Mouse (Mus musculus) macrophage (primary cell): ENCODE measurements around the gene Trit1. TPM values are rescaled to one million over a fixed set of nuclear protein-coding genes. Genes with fewer than 3 reads are reported as not detected.
"Not testable (repeated sequence)": the region's sequence is repeated elsewhere in the genome, so short reads cannot be mapped to it uniquely, and the experiment has no call there.

ENCODE experiments used
- H3K27ac ChIP-seq: fragments of 350-480 bp; formaldehyde crosslinking; 2 replicates; pipeline ENCODE4 v1.9.0; 2021
- H3K36me3 ChIP-seq: fragments of 350-480 bp; formaldehyde crosslinking; 2 replicates; pipeline ENCODE4 v1.9.0; 2021; ENCODE audit errors: inconsistent target
- H3K4me3 ChIP-seq: fragments of 350-480 bp; formaldehyde crosslinking; 2 replicates; pipeline ENCODE4 v1.9.0; 2021; ENCODE audit errors: inconsistent target
- H3K79me2 ChIP-seq: fragments of 350-480 bp; formaldehyde crosslinking; 2 replicates; pipeline ENCODE4 v1.9.0; 2021; ENCODE audit errors: inconsistent target
- WGBS: methylation state at CpG from one replicate; pipeline ENCODE4 v1.1.7; 2026; ENCODE audit warnings: inconsistent platforms; ENCODE audit not compliant: missing documents; 5-methylcytosine and 5-hydroxymethylcytosine counted together
- polyA plus RNA-seq: library from polyadenylated mRNA; stranded (reverse); fragments of 250-400 nt; gene quantifications from 3 replicates; pipeline ENCODE4 v1.2.4, GENCODE M21; 2018; ENCODE audit warnings: inconsistent platforms

The Trit1 gene
- polyA plus RNA-seq, 1 experiment from 2014 or later: 5.4 TPM

GRCm38 (mm10) chr4:122987421-122987820 lies 29.0 kb upstream of the Trit1 start:
- H3K36me3 ChIP-seq: no peaks in the 10 kb centered on the region
- H3K79me2 ChIP-seq: no peaks in the 10 kb centered on the region
- WGBS: 92% methylated on average over 4 of the region's 4 CpGs
- no peak overlapping the region for H3K4me3 ChIP-seq
- no peak overlapping the region for H3K27ac ChIP-seq

GRCm38 (mm10) chr4:122988004-122988403 lies 28.4 kb upstream of the Trit1 start:
- not testable (repeated sequence) for H3K27ac ChIP-seq, H3K79me2 ChIP-seq, H3K36me3 ChIP-seq, H3K4me3 ChIP-seq
- WGBS: 86% methylated on average over 2 of the region's 3 CpGs

- H3K79me2 ChIP-seq: no peaks in the 10 kb centered on the region
- no peak overlapping the region for H3K27ac ChIP-seq
- H3K4me3 ChIP-seq: no peak overlapping the region
- 0% methylated on average over 1 of the region's 1 CpGs for WGBS
- H3K36me3 ChIP-seq: no peaks in the 10 kb centered on the region
These were observed 25.2 kb upstream of the Trit1 start for GRCm38 (mm10) chr4:122991177-122991576.

- Histone ChIP-seq H3K27ac (no peak overlapping the region), H3K4me3 (no peak overlapping the region), H3K36me3 (no peaks in the 10 kb centered on the region), H3K79me2 (no peaks in the 10 kb centered on the region)
- WGBS: 88% methylated on average over 2 of the region's 3 CpGs
These were observed 24.1 kb upstream of the Trit1 start for GRCm38 (mm10) chr4:122992276-122992675.

GRCm38 (mm10) chr4:122995404-122996220 lies 20.8 kb upstream of the Trit1 start, which contains the start of gene Mycl:
Mycl (plus strand) TSS chr4:122995652.
- Histone ChIP-seq H3K36me3 (no peaks in the 10 kb centered on the region), H3K27ac (no peak within 1 kb of the TSS), H3K79me2 (no peaks in the 10 kb centered on the region), H3K4me3 (peak within 1 kb of the TSS; percentile 14; the same call in 1 of the 2 replicates)
- under 1% methylated on average over 66 of the region's 69 CpGs for WGBS

- no peak overlapping the region for H3K4me3 ChIP-seq
- no peaks in the 10 kb centered on the region for H3K79me2 ChIP-seq
- no peak overlapping the region for H3K27ac ChIP-seq
- H3K36me3 ChIP-seq: no peaks in the 10 kb centered on the region
- WGBS: 4% methylated on average over 32 of the region's 32 CpGs
These were observed 20.2 kb upstream of the Trit1 start for GRCm38 (mm10) chr4:122996221-122996617.

GRCm38 (mm10) chr4:122996618-122997381 lies 19.6 kb upstream of the Trit1 start:
- WGBS: 3% methylated on average over 37 of the region's 47 CpGs
- H3K27ac ChIP-seq: no peak overlapping the region
- H3K36me3 ChIP-seq: no peaks in the 10 kb centered on the region
- no peaks in the 10 kb centered on the region for H3K79me2 ChIP-seq
- H3K4me3 ChIP-seq: no peak overlapping the region

GRCm38 (mm10) chr4:122998537-122999262 lies 17.7 kb upstream of the Trit1 start:
- Histone ChIP-seq H3K36me3 (no peaks in the 10 kb centered on the region), H3K27ac (no peak overlapping the region), H3K79me2 (no peaks in the 10 kb centered on the region), H3K4me3 (no peak overlapping the region)
- WGBS: 47% methylated on average over 12 of the region's 12 CpGs

GRCm38 (mm10) chr4:122999263-122999691 lies 17.1 kb upstream of the Trit1 start:
- Histone ChIP-seq H3K36me3 (no peaks in the 10 kb centered on the region), H3K27ac (no peak overlapping the region), H3K4me3 (no peak overlapping the region), H3K79me2 (no peaks in the 10 kb centered on the region)
- 46% methylated on average over 4 of the region's 4 CpGs for WGBS

GRCm38 (mm10) chr4:123000130-123000529 lies 16.3 kb upstream of the Trit1 start:
- 75% methylated on average over 14 of the region's 14 CpGs for WGBS
- no peaks in the 10 kb centered on the region for H3K36me3 ChIP-seq
- no peak overlapping the region for H3K27ac ChIP-seq
- no peaks in the 10 kb centered on the region for H3K79me2 ChIP-seq
- H3K4me3 ChIP-seq: no peak overlapping the region

- WGBS: 81% methylated on average over 17 of the region's 17 CpGs
- H3K79me2 ChIP-seq: no peaks in the 10 kb centered on the region
These were observed 15.6 kb upstream of the Trit1 start for GRCm38 (mm10) chr4:123000617-123001342.

GRCm38 (mm10) chr4:123005054-123005966 lies 11.1 kb upstream of the Trit1 start:
- WGBS: 81% methylated on average over 14 of the region's 15 CpGs
- H3K79me2 ChIP-seq: no peaks in the 10 kb centered on the region
- no peak overlapping the region for H3K4me3 ChIP-seq
- no peaks in the 10 kb centered on the region for H3K36me3 ChIP-seq
- no peak overlapping the region for H3K27ac ChIP-seq

More at GRCm38 (mm10) chr4:123000617-123001342, 15.6 kb upstream of the Trit1 start:
- Histone ChIP-seq H3K27ac (no peak overlapping the region), H3K36me3 (no peaks in the 10 kb centered on the region), H3K4me3 (no peak overlapping the region)

GRCm38 (mm10) chr4:123012501-123012900 lies 3.9 kb upstream of the Trit1 start:
- peaks cover 11% of the 10 kb centered on the region for H3K79me2 ChIP-seq
- not testable (repeated sequence) for H3K4me3 ChIP-seq, H3K27ac ChIP-seq, H3K36me3 ChIP-seq
- 96% methylated on average over 4 of the region's 4 CpGs for WGBS
